Mouse (Mus musculus) hindbrain, embryonic 11.5 days (tissue): Measurements from ENCODE around the gene Ctu2. TPM values are rescaled to one million over a fixed set of nuclear protein-coding genes. Genes with fewer than 3 reads are reported as not detected.

Experiments used
- ATAC-seq: fragments of 200-750 bp; cut with Nextera tagmentation; 2 replicates; pipeline ENCODE4 v1.8.0; 2017; ENCODE audit warnings: mild to moderate bottlenecking, moderate TSS enrichment, moderate library complexity; ENCODE audit not compliant: low FRiP score
- DNase-seq: peaks from one replicate; pipeline ENCODE4 v3.0.0-alpha.2; 2015; ENCODE audit warnings: low spot score
- H3K27ac ChIP-seq: fragments of 300-500 bp; sonication (generic); 2 replicates; pipeline ENCODE4 v1.5.1; 2014; ENCODE audit warnings: mild to moderate bottlenecking, low read depth, low read length
- H3K27me3 ChIP-seq: fragments of 300-500 bp; sonication (generic); 2 replicates; pipeline ENCODE4 v1.6.1; 2014; ENCODE audit warnings: mild to moderate bottlenecking, low read length, moderate library complexity, mixed read lengths; ENCODE audit not compliant: control insufficient read depth, insufficient read depth
- H3K36me3 ChIP-seq: fragments of 300-500 bp; sonication (generic); 2 replicates; pipeline ENCODE4 v1.6.1; 2014; ENCODE audit warnings: mild to moderate bottlenecking, low read length, moderate library complexity, mixed read lengths; ENCODE audit not compliant: control insufficient read depth, insufficient read depth
- H3K4me1 ChIP-seq: fragments of 300-500 bp; sonication (generic); replicated peaks from 2 replicates; pipeline ENCODE4 v1.6.1; 2014; ENCODE audit warnings: low read length, mixed read lengths; ENCODE audit not compliant: control insufficient read depth, insufficient read depth
- H3K4me2 ChIP-seq: fragments of 300-500 bp; sonication (generic); replicated peaks from 2 replicates; pipeline ENCODE4 v1.6.1; 2014; ENCODE audit warnings: mild to moderate bottlenecking, low read depth, low read length
- H3K4me3 ChIP-seq: fragments of 300-500 bp; sonication (generic); 2 replicates; pipeline ENCODE4 v1.5.1; 2014; ENCODE audit warnings: low read depth, low read length
- H3K9ac ChIP-seq: fragments of 300-500 bp; sonication (generic); 2 replicates; pipeline ENCODE4 v1.6.1; 2014; ENCODE audit warnings: low read depth, low read length
- H3K9me3 ChIP-seq: fragments of 300-500 bp; sonication (generic); 2 replicates; pipeline ENCODE4 v1.6.1; 2016; ENCODE audit warnings: low read length; ENCODE audit not compliant: control insufficient read depth
- WGBS: fragments of 180-500 bp; shearing (Covaris S2); extraction: QIAGEN DNeasy Blood & Tissue Kit; methylation state at CpG from one replicate; pipeline ENCODE4 v1.1.7; 2014; 5-methylcytosine and 5-hydroxymethylcytosine counted together
- polyA plus RNA-seq: library from polyadenylated mRNA; unstranded; fragments of >200 nt; fragmentation: Nextera tagmentation; extraction: Ambion mirVana; gene quantifications from 2 replicates; pipeline ENCODE4 v1.2.1, GENCODE M21; 2014

Ctu2 gene
- polyA plus RNA-seq, 1 experiment from 2014 or later = 65.6 TPM

DNA sequence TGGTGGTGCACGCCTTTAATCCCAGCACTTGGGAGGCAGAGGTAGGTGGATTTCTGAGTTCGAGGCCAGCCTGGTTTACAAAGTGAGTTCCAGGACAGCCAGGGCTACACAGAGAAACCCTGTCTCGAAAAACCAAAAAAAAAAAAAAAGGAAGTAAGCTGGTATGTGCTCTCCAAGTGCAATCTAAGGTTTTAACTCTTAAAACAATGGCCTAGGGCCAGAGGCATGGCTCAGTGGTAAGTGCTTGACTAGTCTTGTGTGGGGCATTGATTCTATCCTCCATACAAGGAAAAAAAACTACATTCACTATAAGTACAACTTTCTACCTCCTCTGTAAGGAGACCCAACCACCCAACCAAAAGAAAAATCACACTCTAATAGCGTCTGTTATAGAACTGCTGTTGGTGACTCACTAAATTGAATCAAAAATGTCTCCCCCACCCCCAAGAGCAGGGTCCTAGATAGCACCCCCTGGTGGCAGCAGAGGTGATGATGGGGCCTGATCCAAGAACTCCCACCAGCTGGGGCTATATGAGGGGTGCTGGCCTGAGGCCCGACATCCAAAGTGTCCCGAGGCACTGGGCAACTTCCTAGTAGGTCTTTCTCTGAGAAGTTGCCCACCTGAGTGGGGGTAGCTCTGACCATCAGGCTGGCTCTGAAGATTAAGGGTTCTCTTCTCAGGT, 16.6 kb upstream of the Ctu2 start:
- H3K27me3 ChIP-seq = peaks cover 33% of the 10 kb centered on the region
- peaks cover 9% of the 10 kb centered on the region; the same call in 1 of the 2 replicates for H3K4me1 ChIP-seq
- no peaks in the 10 kb centered on the region for H3K36me3 ChIP-seq
- H3K9ac ChIP-seq = no peak overlapping the region
- DNase-seq (peak; percentile 27), ATAC-seq (no peak)
- H3K4me2 ChIP-seq = no peak overlapping the region
- H3K4me3 ChIP-seq = no peak overlapping the region
- 48% methylated on average over 6 of the region's 6 CpGs for WGBS
- H3K27ac ChIP-seq = no peak overlapping the region
- no peaks in the 10 kb centered on the region for H3K9me3 ChIP-seq

DNA sequence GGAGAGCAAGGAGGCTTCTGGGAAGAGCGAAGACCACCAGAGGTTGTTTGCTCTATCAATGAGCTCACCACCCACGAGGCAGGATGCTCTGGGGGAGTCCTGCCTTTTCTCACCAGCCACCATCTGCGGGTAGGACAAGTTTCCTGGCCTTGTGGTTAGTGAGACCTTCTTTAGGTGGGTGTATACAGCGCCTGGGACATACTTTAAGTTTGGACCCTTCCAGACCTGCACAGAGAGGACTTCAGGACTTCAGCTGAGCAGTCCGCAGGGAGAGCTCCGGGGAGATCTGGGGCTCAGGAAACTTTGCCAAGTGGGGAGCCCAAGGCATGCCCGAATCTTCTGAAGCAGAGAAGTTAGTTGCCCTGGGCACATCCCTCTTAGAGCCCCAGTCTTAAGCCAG, 16.0 kb upstream of the Ctu2 start:
- H3K36me3 ChIP-seq = no peaks in the 10 kb centered on the region
- H3K4me3 ChIP-seq = no peak overlapping the region
- no peak for ATAC-seq
- no peak overlapping the region for H3K27ac ChIP-seq
- H3K27me3 ChIP-seq = peaks cover 33% of the 10 kb centered on the region
- H3K4me2 ChIP-seq = peak overlapping the region; percentile 50
- no peak overlapping the region for H3K9ac ChIP-seq
- WGBS = 33% methylated on average over 7 of the region's 7 CpGs
- peak; percentile 5 for DNase-seq
- no peaks in the 10 kb centered on the region for H3K9me3 ChIP-seq
- H3K4me1 ChIP-seq = peaks cover 9% of the 10 kb centered on the region; the same call in 1 of the 2 replicates

- peaks cover 33% of the 10 kb centered on the region for H3K27me3 ChIP-seq
- H3K9me3 ChIP-seq = no peaks in the 10 kb centered on the region
- no peak within 1 kb of the TSS for H3K9ac ChIP-seq
- no peaks in the 10 kb centered on the region for H3K36me3 ChIP-seq
- peaks cover 9% of the 10 kb centered on the region; the same call in 1 of the 2 replicates for H3K4me1 ChIP-seq
- WGBS = 3% methylated on average over 54 of the region's 56 CpGs
- H3K4me2 ChIP-seq = peak within 1 kb of the TSS; percentile 50
- H3K4me3 ChIP-seq = peak within 1 kb of the TSS; percentile 29
- DNase-seq (peak; percentile 47), ATAC-seq (peak; percentile 65; the same call in 1 of the 2 replicates)
- H3K27ac ChIP-seq = no peak within 1 kb of the TSS
Observed at GRCm38 (mm10) chr8:122460524-122461472, 15.1 kb upstream of the Ctu2 start, which contains the start of gene Snai3. TSS of gene Snai3 (minus strand) at chr8:122460733.

DNA sequence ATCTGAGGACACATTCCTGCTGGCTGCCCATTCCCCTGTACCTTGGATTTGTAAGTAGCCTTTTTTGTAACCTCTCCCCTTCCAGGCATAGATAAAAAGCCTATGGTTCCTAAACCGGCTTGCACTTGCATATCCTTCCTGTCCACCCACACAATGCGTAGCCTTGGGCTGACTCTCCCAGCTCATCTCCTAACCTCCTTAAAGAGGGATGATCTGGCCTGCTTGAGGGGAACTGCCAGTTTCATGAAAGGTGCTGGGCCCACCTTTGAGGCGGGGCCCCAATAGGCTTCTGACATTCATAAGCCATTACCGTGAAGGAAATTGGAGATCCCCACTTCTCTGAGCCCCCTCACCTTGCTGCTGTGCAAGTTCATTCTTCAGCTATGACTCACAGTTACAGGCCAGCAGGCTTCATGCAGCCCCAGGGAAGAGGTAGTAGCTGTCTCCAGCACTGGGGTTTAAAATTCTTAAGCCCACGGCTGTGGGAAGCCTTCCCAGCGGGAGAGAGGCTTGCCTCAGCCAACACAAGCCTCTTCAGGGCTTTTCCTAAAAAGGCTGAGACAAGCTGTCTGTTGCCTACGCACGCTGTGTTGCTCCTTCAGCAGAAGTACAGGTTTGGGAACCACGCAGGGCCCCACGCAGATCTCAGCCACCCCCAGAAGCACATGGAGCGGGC, 14.3 kb upstream of the Ctu2 start:
- 65% methylated on average over 11 of the region's 11 CpGs for whole genome bisulfite sequencing
- Histone ChIP-seq H3K9ac (no peak overlapping the region), H3K4me1 (peaks cover 9% of the 10 kb centered on the region; the same call in 1 of the 2 replicates), H3K36me3 (no peaks in the 10 kb centered on the region), H3K4me3 (no peak overlapping the region), H3K27me3 (peaks cover 33% of the 10 kb centered on the region), H3K9me3 (no peaks in the 10 kb centered on the region), H3K27ac (no peak overlapping the region), H3K4me2 (no peak overlapping the region)
- ATAC-seq (no peak), DNase-seq (no peak)

DNA sequence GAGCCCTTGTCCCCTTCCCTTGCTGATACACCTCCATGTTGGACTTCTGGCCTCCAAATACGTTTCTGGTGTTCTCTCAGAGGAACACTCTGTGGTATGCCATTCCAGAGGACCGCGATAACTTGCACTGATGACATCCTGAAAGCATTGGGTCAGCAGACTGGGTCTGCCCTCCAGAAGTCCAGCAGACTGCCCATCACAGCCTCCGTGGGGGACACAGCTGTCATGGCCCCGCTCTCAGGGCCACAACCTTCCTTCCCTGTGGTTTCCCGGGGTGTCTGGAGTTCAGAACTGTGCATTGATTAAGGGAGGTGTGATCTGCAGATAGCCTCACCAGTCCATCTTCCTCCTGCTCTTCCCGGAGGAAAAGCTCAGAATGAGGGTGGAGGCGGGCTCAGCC, 13.4 kb upstream of the Ctu2 start:
- Histone ChIP-seq H3K9ac (no peak overlapping the region), H3K27me3 (peaks cover 33% of the 10 kb centered on the region), H3K9me3 (no peaks in the 10 kb centered on the region), H3K27ac (no peak overlapping the region), H3K4me3 (no peak overlapping the region), H3K36me3 (no peaks in the 10 kb centered on the region), H3K4me2 (no peak overlapping the region), H3K4me1 (peaks cover 9% of the 10 kb centered on the region; the same call in 1 of the 2 replicates)
- no peak for DNase-seq
- 68% methylated on average over 8 of the region's 8 CpGs for WGBS
- ATAC-seq = no peak

DNA sequence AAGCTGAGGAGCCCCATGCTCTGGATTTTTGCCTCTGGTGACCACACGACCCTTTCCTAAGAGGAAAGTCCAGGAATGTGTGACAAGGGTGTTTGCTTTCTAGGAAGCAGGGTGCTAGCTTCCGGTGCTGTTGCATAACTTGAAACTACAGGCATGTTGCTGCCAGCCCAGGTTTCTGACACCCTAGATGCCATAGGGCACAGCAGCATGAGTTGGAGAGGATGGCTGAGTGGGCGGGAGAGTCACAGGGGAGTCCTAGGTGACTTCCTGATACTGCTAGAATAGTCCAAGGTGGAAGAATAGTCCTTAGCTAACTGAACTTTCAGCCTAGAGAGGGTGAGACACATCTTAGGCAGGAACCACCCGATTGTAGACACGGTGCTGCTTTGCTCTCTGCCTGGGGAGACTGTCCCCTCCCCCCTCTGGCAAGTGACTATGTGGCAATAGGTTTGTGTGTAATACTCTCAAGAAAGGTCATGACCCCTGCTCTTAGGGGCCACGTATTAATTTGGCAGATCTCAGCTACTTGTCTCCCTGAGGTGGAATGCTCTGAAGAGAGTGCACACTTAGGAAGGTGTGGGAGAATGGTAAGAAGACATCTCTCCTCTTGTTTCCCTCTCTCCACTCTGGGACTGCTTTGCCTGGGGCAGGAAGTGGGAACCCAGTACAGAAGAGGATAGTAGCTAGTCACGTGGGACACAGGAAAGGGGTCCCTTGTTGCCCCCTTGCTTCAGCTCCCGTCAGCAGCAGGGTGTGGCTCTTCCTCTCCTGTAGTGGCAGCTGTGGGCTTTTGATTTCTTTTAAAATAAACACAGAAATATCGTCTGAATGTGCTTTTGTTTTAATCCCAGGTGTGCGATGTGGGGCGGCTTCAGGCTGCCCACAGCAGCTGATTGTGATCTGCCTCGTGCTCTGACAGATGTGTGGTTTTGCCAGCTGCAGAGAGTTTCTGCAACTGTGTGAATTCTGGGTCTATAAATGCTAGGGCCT, 12.0 kb upstream of the Ctu2 start:
- ATAC-seq (no peak), DNase-seq (no peak)
- H3K36me3 ChIP-seq = no peaks in the 10 kb centered on the region
- peaks cover 9% of the 10 kb centered on the region; the same call in 1 of the 2 replicates for H3K4me1 ChIP-seq
- no peak overlapping the region for H3K27ac ChIP-seq
- no peaks in the 10 kb centered on the region for H3K9me3 ChIP-seq
- no peak overlapping the region for H3K9ac ChIP-seq
- peaks cover 28% of the 10 kb centered on the region for H3K27me3 ChIP-seq
- 67% methylated on average over 12 of the region's 12 CpGs for WGBS
- H3K4me2 ChIP-seq = no peak overlapping the region
- no peak overlapping the region for H3K4me3 ChIP-seq

DNA sequence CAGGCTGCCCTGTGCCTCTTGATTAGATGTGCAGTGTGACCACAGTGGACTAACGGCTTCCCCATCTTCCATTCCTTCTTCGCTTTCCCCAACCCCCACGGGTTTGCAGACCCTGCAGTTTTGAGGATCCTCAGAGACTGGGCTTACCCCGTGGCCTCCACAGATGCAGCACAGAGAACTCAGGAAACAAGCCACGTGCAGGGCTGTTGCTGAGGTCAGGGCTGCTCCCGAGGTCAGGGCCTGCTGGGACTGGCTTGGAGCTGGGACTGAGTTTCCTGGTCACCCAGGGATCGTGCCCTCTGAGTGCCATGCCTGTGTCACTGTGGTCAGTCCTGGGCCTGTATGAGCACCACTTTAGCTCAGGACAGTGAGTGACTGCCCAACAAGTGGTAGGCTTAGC, 11.0 kb upstream of the Ctu2 start:
- Histone ChIP-seq H3K27ac (no peak overlapping the region), H3K4me2 (no peak overlapping the region), H3K36me3 (no peaks in the 10 kb centered on the region), H3K4me3 (no peak overlapping the region), H3K9ac (no peak overlapping the region), H3K9me3 (no peaks in the 10 kb centered on the region), H3K4me1 (peaks cover 9% of the 10 kb centered on the region; the same call in 1 of the 2 replicates), H3K27me3 (peaks cover 18% of the 10 kb centered on the region)
- 60% methylated on average over 7 of the region's 7 CpGs for WGBS
- no peak for DNase-seq
- no peak for ATAC-seq
